Mouse (Mus musculus): Measurements from ENCODE around the gene Tcf19.
"Not testable (repeated sequence)": the region's sequence is repeated elsewhere in the genome, so short reads cannot be mapped to it uniquely, and the experiment has no call there.

Tcf19 gene

DNA sequence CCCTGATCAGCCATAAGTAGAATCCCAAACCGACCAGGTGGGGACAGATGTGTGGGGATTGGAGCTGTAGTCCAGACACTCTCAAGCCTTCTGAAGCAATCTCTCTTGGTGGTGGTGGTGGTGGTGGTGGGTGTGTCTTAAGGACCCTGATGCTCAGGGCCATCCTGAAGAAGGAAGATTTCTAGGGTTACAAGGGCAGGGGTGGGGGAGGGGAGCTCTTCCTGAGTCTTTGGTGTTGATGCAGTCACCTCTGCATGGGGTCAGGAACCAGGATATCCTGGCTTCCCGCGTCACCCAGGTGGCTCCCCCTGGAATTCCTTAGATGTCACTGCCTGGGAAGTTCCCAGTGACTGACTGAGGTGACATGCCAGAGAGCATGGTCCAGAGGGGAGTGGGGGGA, 15.7 kb upstream of the Tcf19 start:
- DNase-seq (ENCODE audit: low spot score): no peak

- no peak for DNase-seq (ENCODE audit: low spot score)
Observed at GRCm38 (mm10) chr17:35526644-35527043, 10.0 kb upstream of the Tcf19 start.

DNA sequence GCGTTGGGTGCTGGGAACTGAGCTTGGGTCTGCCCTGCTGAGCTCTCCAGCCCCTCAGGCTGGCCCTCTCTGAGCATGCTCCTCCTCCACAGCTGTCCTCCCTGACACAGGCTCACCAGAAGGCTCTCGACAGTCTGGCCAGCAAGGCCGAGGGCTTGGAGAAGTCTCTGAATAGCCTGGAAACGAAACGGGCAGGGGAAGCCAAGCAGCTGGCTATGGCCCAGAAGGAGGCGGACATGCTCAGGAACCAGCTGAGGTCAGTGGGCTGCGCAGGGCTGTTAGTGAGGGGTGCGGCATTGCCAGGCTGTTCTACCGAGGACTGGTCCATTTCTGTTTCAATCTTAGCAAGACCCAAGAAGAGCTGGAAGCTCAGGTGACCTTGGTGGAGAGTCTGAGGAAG, 7.7 kb upstream of the Tcf19 start:
- no peak for DNase-seq (ENCODE audit: low spot score)

DNA sequence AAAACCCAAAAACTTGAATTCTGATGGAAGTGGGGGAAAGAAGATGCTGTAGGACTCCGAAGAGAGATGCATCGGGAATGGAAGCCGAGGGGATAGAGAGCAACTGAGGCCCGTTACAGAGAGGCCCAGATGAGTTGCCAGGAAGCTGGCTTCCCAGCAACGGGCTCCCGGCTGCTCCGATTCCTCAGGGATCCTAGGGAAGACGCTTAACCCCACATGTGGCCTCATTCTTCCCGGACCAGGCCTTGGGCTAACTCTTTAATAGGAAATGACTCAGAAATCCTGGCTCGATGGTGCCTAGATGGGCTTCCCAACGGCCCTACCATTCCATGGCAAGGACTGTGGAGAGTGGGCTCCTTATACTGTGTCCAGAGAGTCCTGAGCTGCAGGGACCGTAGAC, 902 bp upstream of the Tcf19 start:
- no peak for DNase-seq (ENCODE audit: low spot score)

DNA sequence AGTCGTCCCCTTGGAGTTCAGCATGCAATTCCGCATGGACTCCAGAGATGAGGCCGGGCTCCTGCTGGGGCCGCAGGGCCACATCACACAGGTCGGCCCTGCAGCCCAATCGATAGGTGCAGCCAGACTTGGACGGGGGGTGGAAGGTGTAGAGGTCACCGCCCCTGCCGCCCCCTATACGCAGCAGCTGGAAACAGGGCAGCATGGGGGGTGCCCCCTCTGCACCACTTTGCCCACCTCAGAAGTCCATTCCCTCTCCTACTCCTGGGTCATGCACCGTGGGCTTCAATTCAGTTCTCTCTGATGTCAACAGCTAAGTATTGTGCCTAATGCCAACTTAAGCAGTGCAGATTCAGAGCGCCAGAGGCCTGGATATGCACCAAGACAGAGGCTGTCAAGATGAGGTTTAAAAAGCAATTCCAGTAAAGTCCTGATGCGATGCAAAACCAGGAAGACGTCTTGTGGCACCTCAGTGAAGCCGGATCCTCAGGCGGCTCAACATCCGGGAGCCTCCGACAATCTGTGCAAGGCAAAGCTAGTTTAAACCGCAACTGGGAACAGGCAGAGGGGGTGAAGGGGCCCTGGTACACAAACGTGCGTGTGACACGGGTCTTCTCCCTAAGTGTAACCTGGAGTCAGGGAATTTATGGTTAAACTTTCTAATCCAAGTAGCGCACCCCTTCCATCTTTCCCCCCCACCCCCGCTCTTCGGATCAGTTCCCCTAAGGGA, 548 bp downstream of the Tcf19 start:
- no peak for DNase-seq (ENCODE audit: low spot score)

DNA sequence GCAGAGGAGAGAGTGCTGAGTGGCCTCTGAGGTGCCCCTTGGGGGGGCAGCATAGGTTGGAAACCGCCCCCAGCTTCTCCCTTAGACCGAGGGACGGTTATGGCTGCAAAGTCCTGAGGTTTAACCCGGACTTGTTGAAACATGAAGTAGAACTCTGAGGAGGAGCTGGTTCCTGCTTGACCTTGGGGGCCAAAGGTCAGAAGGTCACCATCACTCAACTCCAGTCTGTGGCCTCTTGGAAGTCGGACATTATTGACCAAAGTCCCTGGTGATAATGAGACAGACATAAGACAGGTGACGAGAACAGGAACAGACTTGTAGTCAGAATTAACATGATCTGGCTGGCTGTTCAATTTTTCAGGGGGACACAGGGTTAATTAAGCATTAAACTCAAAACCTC, 1.9 kb downstream of the Tcf19 start:
- no peak for DNase-seq (ENCODE audit: low spot score)

GRCm38 (mm10) chr17:35513886-35514285, 2.7 kb downstream of the Tcf19 start:
- DNase-seq (ENCODE audit: low spot score): peak; percentile 48

- no peak for DNase-seq (ENCODE audit: low spot score)
Observed at GRCm38 (mm10) chr17:35512916-35513626, 3.6 kb downstream of the Tcf19 start.

DNA sequence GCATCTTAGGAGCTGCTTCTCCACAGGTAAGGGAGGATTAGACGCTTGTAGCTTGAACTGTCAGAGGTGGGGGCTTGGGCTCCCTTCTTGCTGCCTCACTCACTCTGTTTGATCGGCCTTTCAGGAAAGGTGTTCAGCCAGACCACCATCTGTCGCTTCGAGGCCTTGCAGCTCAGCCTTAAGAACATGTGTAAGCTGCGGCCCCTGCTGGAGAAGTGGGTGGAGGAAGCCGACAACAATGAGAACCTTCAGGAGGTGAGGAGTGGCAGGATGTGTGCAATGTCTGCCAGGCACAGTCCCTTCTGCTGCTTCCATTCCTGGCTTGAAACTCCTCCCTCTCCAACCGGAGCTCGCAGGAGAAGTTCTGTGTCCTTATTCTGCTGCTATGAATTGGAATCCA, 7.3 kb downstream of the Tcf19 start:
- DNase-seq (ENCODE audit: low spot score): no peak

DNA sequence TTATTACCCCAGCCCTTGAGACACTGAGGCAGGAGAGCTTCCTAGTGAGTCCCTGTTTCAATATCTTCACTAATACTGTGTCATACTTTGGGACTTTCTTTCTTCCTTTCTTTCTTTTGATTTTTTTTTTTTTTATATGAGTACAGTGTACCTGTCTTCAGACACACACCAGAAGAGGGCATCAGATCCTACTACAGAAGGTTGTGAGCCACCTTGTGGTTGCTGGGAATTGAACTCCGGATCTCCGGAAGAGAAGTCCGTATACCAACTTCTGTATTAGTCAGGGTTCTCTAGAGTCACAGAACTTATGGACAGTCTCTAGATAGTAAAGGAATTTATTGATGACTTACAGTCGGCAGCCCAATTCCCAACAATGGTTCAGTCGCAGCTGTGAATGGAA, 8.3 kb downstream of the Tcf19 start:
- DNase-seq (ENCODE audit: low spot score): not testable (repeated sequence)

- no peak for DNase-seq (ENCODE audit: low spot score)
Observed at GRCm38 (mm10) chr17:35507556-35508260, 8.9 kb downstream of the Tcf19 start.

GRCm38 (mm10) chr17:35506881-35507280, 9.7 kb downstream of the Tcf19 start:
- DNase-seq (ENCODE audit: low spot score): no peak

DNA sequence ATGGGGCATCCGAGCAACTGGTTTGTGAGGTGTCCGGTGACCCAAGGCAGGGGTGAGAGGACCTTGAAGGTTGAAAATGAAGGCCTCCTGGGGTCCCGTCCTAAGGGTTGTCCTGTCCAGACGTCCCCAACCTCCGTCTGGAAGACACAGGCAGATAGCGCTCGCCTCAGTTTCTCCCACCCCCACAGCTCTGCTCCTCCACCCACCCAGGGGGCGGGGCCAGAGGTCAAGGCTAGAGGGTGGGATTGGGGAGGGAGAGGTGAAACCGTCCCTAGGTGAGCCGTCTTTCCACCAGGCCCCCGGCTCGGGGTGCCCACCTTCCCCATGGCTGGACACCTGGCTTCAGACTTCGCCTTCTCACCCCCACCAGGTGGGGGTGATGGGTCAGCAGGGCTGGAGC, 10.8 kb downstream of the Tcf19 start, which contains the start of gene Pou5f1:
Gene Pou5f1 (plus strand): TSS at position 243 of the 400 bp plus-strand sequence.
- no peak for DNase-seq (ENCODE audit: low spot score)

DNA sequence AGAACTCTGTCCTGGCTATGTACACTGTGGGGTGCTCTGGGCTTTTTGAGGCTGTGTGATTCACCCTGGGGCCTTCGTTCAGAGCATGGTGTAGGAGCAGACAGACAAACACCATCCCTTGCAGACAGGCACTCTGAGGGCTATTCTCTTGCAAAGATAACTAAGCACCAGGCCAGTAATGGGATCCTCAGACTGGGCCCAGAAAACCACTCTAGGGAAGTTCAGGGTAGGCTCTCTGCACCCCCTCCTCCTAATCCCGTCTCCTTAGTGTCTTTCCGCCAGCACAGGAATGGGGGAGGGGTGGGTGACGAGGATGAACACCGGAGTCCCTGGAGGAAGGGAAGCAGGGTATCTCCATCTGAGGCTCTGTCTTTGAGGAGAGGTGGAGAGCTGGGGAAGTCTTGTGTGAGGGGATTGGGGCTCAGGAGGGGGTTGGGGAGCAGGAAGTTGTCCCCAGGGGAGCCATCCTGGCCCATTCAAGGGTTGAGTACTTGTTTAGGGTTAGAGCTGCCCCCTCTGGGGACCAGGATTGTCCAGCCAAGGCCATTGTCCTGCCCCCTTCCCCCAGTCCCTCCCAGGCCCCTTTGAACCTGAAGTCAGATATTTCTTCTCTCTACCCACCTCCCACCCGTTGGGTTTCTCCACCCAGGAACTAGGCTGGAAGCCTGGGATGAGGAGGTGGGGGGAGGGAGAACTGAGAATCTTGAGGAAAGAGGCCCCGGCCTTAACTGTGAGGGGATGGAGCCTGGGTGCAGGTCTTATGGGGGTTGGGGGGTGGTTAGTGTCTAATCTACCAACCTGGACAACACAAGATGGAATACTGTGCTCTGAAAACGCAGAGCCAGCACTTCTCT, 11.8 kb downstream of the Tcf19 start:
- DNase-seq (ENCODE audit: low spot score): no peak

DNA sequence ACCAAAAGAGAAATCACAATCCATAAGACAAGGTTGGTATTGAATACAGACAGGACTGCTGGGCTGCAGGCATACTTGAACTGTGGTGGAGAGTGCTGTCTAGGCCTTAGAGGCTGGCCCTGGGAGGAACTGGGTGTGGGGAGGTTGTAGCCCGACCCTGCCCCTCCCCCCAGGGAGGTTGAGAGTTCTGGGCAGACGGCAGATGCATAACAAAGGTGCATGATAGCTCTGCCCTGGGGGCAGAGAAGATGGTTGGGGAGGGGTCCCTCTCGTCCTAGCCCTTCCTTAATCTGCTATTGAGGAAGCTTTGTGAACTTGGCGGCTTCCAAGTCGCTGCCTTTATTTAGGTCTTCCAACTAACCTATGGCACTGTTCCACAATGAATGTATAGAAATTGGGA, 12.8 kb downstream of the Tcf19 start:
- no peak for DNase-seq (ENCODE audit: low spot score)

DNA sequence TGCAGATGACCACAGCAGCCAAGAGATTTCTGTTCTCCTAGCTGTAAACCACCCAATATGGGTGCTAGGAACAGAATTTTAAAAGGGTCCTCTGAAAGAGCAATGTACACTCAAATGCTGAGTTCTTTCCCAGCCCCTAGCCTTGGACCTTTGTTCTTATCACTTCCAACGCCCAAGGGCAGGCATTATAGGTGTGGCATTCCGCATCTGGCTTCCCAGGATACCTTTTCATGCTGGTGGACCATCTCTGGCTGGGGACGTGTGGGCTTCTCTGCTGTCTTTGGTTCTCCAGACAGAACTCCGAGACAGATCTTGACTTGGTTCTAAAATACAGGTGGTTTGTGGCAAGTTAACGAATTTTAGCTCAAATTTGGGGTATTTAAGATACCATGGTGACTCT, 13.9 kb downstream of the Tcf19 start:
- DNase-seq (ENCODE audit: low spot score): no peak

- no peak for DNase-seq (ENCODE audit: low spot score)
Observed at GRCm38 (mm10) chr17:35502226-35502625, 14.4 kb downstream of the Tcf19 start.

GRCm38 (mm10) chr17:35497124-35497523, 19.5 kb downstream of the Tcf19 start:
- DNase-seq (ENCODE audit: low spot score): no peak

GRCm38 (mm10) chr17:35490320-35490719, 26.3 kb downstream of the Tcf19 start:
- no peak for DNase-seq (ENCODE audit: low spot score)

DNA sequence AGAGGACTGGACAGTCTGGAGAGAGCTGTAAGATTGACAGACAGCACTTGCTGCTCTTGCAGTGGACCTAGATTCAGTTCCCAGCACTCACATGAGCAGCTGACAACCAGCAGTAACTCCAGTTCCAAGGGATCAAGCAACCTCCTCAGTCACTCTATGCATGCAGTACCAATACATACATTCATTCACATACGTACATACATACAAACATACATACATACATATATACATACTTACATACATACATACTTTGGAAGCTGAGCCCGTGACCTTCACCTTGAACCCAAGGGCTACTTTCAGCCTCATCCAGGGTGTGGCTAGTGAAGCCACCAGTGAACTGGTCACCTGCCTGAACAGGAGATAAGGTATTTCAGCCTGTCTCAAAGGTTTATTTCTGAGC, 28.6 kb downstream of the Tcf19 start:
- DNase-seq (ENCODE audit: low spot score): no peak

GRCm38 (mm10) chr17:35486726-35487125, 29.9 kb downstream of the Tcf19 start:
- DNase-seq (ENCODE audit: low spot score): no peak

DNA sequence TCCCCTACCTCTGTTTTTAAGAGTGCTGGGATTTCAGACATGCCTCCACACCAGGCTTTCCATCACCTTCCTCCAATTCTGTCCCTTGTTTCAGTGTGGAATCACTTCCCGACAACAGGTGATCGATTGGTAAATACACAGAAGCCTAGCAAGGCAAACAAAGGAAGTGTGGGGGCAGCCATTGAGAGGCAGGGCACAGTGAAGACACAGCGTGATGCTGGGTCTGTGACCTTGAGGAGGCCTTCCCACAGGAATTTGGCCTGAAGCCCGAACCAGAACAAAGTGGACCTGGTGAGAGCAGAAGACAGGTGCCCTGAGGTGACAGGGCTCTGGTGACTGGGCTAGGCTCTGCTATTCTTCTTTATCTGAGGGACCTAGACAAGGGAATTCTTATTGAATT, 30.9 kb downstream of the Tcf19 start:
- no peak for DNase-seq (ENCODE audit: low spot score)

Measured in ovary, postnatal 10 days (tissue).